Mouse (Mus musculus): Measurements from ENCODE around the gene Spsb1.

- TF ChIP-seq CTCF (IDR thresholded peaks at IDR 0.05; ENCODE audit: control insufficient read depth, insufficient read depth, insufficient read length) (no peak), USF1 (IDR thresholded peaks at IDR 0.05; ENCODE audit: low read depth) (no peak), MYOD1 (IDR thresholded peaks at IDR 0.05; ENCODE audit: control insufficient read depth, insufficient read length, low read depth) (no peak), MAX (IDR thresholded peaks at IDR 0.05) (no peak), CEBPB (IDR thresholded peaks at IDR 0.05; ENCODE audit: low read depth) (no peak), MYOG (IDR thresholded peaks at IDR 0.05; ENCODE audit: control insufficient read depth, extremely low read depth, insufficient read length) (no peak), FOSL1 (IDR thresholded peaks at IDR 0.05; ENCODE audit: insufficient read depth, low read length, poor library complexity, severe bottlenecking) (no peak)
Observed at GRCm38 (mm10) chr4:149851554-149851953, 103.3 kb downstream of the Spsb1 start.
